Mouse (Mus musculus) cortical plate, adult 2 months (tissue): ENCODE data around the gene Tcf7l1.

Experiments
- CTCF ChIP-seq: fragments of 200-500 bp; IDR thresholded peaks from 2 replicates; pipeline ENCODE4 v1.5.1; 2011; ENCODE audit warnings: mild to moderate bottlenecking, control low read depth, low read length; ENCODE audit not compliant: insufficient read depth; ENCODE audit errors: extremely low read depth
- POLR2A ChIP-seq: fragments of 200-500 bp; IDR thresholded peaks from 2 replicates; pipeline ENCODE4 v1.6.1; 2011; ENCODE audit warnings: mild to moderate bottlenecking, low read length, control low read depth; ENCODE audit not compliant: insufficient read depth; ENCODE audit errors: extremely low read depth

- TF ChIP-seq CTCF (no peak), POLR2A (no peak)
Observed at GRCm38 (mm10) chr6:72761645-72762044, 27.4 kb downstream of the Tcf7l1 start.
